Mouse (Mus musculus): ENCODE data around the gene Hist1h2bc. TPM values are rescaled to one million over a fixed set of nuclear protein-coding genes. Genes with fewer than 3 reads are reported as not detected.

Gene Hist1h2bc
- polyA plus RNA-seq, 1 experiment: 10.6 TPM

DNA sequence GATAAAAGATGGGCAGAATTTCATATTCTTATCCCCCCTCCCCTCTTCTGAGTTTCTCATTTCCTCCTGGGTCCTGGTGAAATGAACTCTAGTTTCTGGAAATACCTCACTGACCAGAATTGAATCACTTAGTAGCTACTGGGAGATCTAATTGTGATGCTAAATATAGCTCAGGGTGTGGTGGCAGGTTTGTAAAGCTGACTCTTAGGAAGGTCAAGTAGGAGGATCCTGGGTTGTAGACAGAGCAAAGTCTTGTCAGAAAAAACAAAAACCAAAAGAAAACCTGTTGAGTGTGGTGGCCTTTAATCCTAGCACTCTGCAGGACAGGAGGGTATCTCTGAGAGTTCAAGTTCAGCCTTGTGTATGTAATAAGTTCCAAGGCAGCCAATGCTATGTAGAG, 58.0 kb downstream of the Hist1h2bc start:
- no peak overlapping the region for H3K4me3 ChIP-seq (ENCODE audit: low read depth, low read length)
- no peaks in the 10 kb centered on the region for H3K27me3 ChIP-seq (ENCODE audit: control insufficient read depth, insufficient read depth, low read length, poor library complexity, severe bottlenecking)
- H3K9me3 ChIP-seq (replicated peaks; ENCODE audit: control insufficient read depth, insufficient read depth, low read length, poor library complexity, severe bottlenecking): no peaks in the 10 kb centered on the region
- no peaks in the 10 kb centered on the region for H3K36me3 ChIP-seq (ENCODE audit: control insufficient read depth, insufficient read depth, low read length, poor library complexity, severe bottlenecking)
- TF ChIP-seq POLR2A (IDR thresholded peaks at IDR 0.05; ENCODE audit: insufficient read depth, low read length) (no peak), CTCF (IDR thresholded peaks at IDR 0.05; ENCODE audit: low read depth, low read length) (no peak), EP300 (IDR thresholded peaks at IDR 0.05; ENCODE audit: insufficient read depth, low read depth, low read length) (no peak)
- no peaks in the 10 kb centered on the region for H3K4me1 ChIP-seq (ENCODE audit: control insufficient read depth, insufficient read depth, low read length)
- peak overlapping the region; percentile 97 for H3K27ac ChIP-seq (ENCODE audit: insufficient read depth, low read length)
- no peak overlapping the region for H3K9ac ChIP-seq (ENCODE audit: low read depth, poor library complexity, severe bottlenecking)

Other genes with a start within 250 kb of the Hist1h2bc start
- gene Btn1a1, start 218.3 kb upstream of the Hist1h2bc start, polyA plus RNA-seq (2011; ENCODE audit: insufficient read depth, insufficient read length, low read depth, missing spikeins): 0.40 and 0.46 TPM in 2 replicates
- 0.91 and 1.9 TPM in 2 replicates for gene Btn2a2, start 195.3 kb upstream of the Hist1h2bc start, polyA plus RNA-seq (2011; ENCODE audit: insufficient read depth, insufficient read length, low read depth, missing spikeins)
- gene Hist1h4h, start 153.1 kb upstream of the Hist1h2bc start, polyA plus RNA-seq (2011; ENCODE audit: insufficient read depth, insufficient read length, low read depth, missing spikeins): 16.9 and 19.1 TPM in 2 replicates
- gene Hist1h2af, start 150.3 kb upstream of the Hist1h2bc start, polyA plus RNA-seq (2011; ENCODE audit: insufficient read depth, insufficient read length, low read depth, missing spikeins): 68.8 and 97.9 TPM in 2 replicates
- gene Hist1h3g, start 148.8 kb upstream of the Hist1h2bc start, polyA plus RNA-seq (2011; ENCODE audit: insufficient read depth, insufficient read length, low read depth, missing spikeins): 8.9 and 16.9 TPM in 2 replicates
- 3.9 and 4.2 TPM in 2 replicates for gene Hist1h2bh, start 140.8 kb upstream of the Hist1h2bc start, polyA plus RNA-seq (2011; ENCODE audit: insufficient read depth, insufficient read length, low read depth, missing spikeins)
- 1.5 TPM in 1 of 2 replicates, not detected in the other for gene Hist1h3f, start 140.1 kb upstream of the Hist1h2bc start, polyA plus RNA-seq (2011; ENCODE audit: insufficient read depth, insufficient read length, low read depth, missing spikeins)
- gene Hist1h4f, start 132.6 kb upstream of the Hist1h2bc start, polyA plus RNA-seq (2011; ENCODE audit: insufficient read depth, insufficient read length, low read depth, missing spikeins): 24.1 and 31.1 TPM in 2 replicates
- 1.6 and 2.0 TPM in 2 replicates for gene Hist1h1d, start 130.9 kb upstream of the Hist1h2bc start, polyA plus RNA-seq (2011; ENCODE audit: insufficient read depth, insufficient read length, low read depth, missing spikeins)
- gene Hist1h3e, start 121.8 kb upstream of the Hist1h2bc start, polyA plus RNA-seq (2011; ENCODE audit: insufficient read depth, insufficient read length, low read depth, missing spikeins): 14.3 and 15.4 TPM in 2 replicates
- 5.0 and 8.2 TPM in 2 replicates for gene Hist1h2ae, start 113.0 kb upstream of the Hist1h2bc start, polyA plus RNA-seq (2011; ENCODE audit: insufficient read depth, insufficient read length, low read depth, missing spikeins)
- gene Hist1h2bg, start 112.8 kb upstream of the Hist1h2bc start, polyA plus RNA-seq (2011; ENCODE audit: insufficient read depth, insufficient read length, low read depth, missing spikeins): 13.4 and 16.7 TPM in 2 replicates
- gene Hist1h2bf, start 110.0 kb upstream of the Hist1h2bc start, polyA plus RNA-seq (2011; ENCODE audit: insufficient read depth, insufficient read length, low read depth, missing spikeins): 21.5 and 23.2 TPM in 2 replicates
- gene Hist1h2ad, start 109.8 kb upstream of the Hist1h2bc start, polyA plus RNA-seq (2011; ENCODE audit: insufficient read depth, insufficient read length, low read depth, missing spikeins): 2.0 TPM in 1 of 2 replicates, not detected in the other
- 3.2 and 4.7 TPM in 2 replicates for gene Hist1h3d, start 108.4 kb upstream of the Hist1h2bc start, polyA plus RNA-seq (2011; ENCODE audit: insufficient read depth, insufficient read length, low read depth, missing spikeins)
- 4.3 and 4.8 TPM in 2 replicates for gene Hist1h4d, start 102.6 kb upstream of the Hist1h2bc start, polyA plus RNA-seq (2011; ENCODE audit: insufficient read depth, insufficient read length, low read depth, missing spikeins)
- 1.8 TPM in 2 replicates for gene Hist1h2be, start 63.1 kb upstream of the Hist1h2bc start, polyA plus RNA-seq (2011; ENCODE audit: insufficient read depth, insufficient read length, low read depth, missing spikeins)
- gene Hist1h1e, start 61.6 kb upstream of the Hist1h2bc start, polyA plus RNA-seq (2011; ENCODE audit: insufficient read depth, insufficient read length, low read depth, missing spikeins): 6.9 and 8.4 TPM in 2 replicates
- 0.37 and 0.91 TPM in 2 replicates for gene Hist1h2ac, start 251 bp upstream of the Hist1h2bc start, polyA plus RNA-seq (2011; ENCODE audit: insufficient read depth, insufficient read length, low read depth, missing spikeins)
- not detected in 2 replicates for gene Hist1h1t, start 11.6 kb downstream of the Hist1h2bc start, polyA plus RNA-seq (2011; ENCODE audit: insufficient read depth, insufficient read length, low read depth, missing spikeins)
- gene Hist1h4c, start 14.3 kb downstream of the Hist1h2bc start, polyA plus RNA-seq (2011; ENCODE audit: insufficient read depth, insufficient read length, low read depth, missing spikeins): 1.3 and 2.5 TPM in 2 replicates
- gene Hfe, start 26.7 kb downstream of the Hist1h2bc start, polyA plus RNA-seq (2011; ENCODE audit: insufficient read depth, insufficient read length, low read depth, missing spikeins): not detected in 2 replicates
- 10.8 and 13.3 TPM in 2 replicates for gene Hist1h1c, start 54.6 kb downstream of the Hist1h2bc start, polyA plus RNA-seq (2011; ENCODE audit: insufficient read depth, insufficient read length, low read depth, missing spikeins)
- 3.6 and 8.6 TPM in 2 replicates for gene Hist1h3c, start 61.4 kb downstream of the Hist1h2bc start, polyA plus RNA-seq (2011; ENCODE audit: insufficient read depth, insufficient read length, low read depth, missing spikeins)
- 9.8 and 11.5 TPM in 2 replicates for gene Hist1h2bb, start 62.5 kb downstream of the Hist1h2bc start, polyA plus RNA-seq (2011; ENCODE audit: insufficient read depth, insufficient read length, low read depth, missing spikeins)
- 11.9 and 17.9 TPM in 2 replicates for gene Hist1h2ab, start 66.9 kb downstream of the Hist1h2bc start, polyA plus RNA-seq (2011; ENCODE audit: insufficient read depth, insufficient read length, low read depth, missing spikeins)
- 5.0 and 9.4 TPM in 2 replicates for gene Hist1h3b, start 68.1 kb downstream of the Hist1h2bc start, polyA plus RNA-seq (2011; ENCODE audit: insufficient read depth, insufficient read length, low read depth, missing spikeins)
- gene Hist1h4b, start 72.8 kb downstream of the Hist1h2bc start, polyA plus RNA-seq (2011; ENCODE audit: insufficient read depth, insufficient read length, low read depth, missing spikeins): 28.2 and 29.2 TPM in 2 replicates
- 3.1 and 4.5 TPM in 2 replicates for gene Hist1h4a, start 77.0 kb downstream of the Hist1h2bc start, polyA plus RNA-seq (2011; ENCODE audit: insufficient read depth, insufficient read length, low read depth, missing spikeins)
- gene Hist1h3a, start 78.2 kb downstream of the Hist1h2bc start, polyA plus RNA-seq (2011; ENCODE audit: insufficient read depth, insufficient read length, low read depth, missing spikeins): 5.4 TPM in 1 of 2 replicates, not detected in the other
- 7.8 and 8.6 TPM in 2 replicates for gene Hist1h1a, start 79.5 kb downstream of the Hist1h2bc start, polyA plus RNA-seq (2011; ENCODE audit: insufficient read depth, insufficient read length, low read depth, missing spikeins)
- not detected in 2 replicates for gene Trim38, start 85.7 kb downstream of the Hist1h2bc start, polyA plus RNA-seq (2011; ENCODE audit: insufficient read depth, insufficient read length, low read depth, missing spikeins)
- gene Slc17a2, start 122.8 kb downstream of the Hist1h2bc start, polyA plus RNA-seq (2011; ENCODE audit: insufficient read depth, insufficient read length, low read depth, missing spikeins): not detected in 2 replicates
- gene Slc17a3, start 155.2 kb downstream of the Hist1h2bc start, polyA plus RNA-seq (2011; ENCODE audit: insufficient read depth, insufficient read length, low read depth, missing spikeins): not detected in 2 replicates
- gene Slc17a1, start 183.6 kb downstream of the Hist1h2bc start, polyA plus RNA-seq (2011; ENCODE audit: insufficient read depth, insufficient read length, low read depth, missing spikeins): not detected in 2 replicates
- not detected in 2 replicates for gene Slc17a4, start 230.8 kb downstream of the Hist1h2bc start, polyA plus RNA-seq (2011; ENCODE audit: insufficient read depth, insufficient read length, low read depth, missing spikeins)
- gene Hist1h2ba, start 250.0 kb downstream of the Hist1h2bc start, polyA plus RNA-seq (2011; ENCODE audit: insufficient read depth, insufficient read length, low read depth, missing spikeins): not detected in 2 replicates